Mouse (Mus musculus): Measurements from ENCODE around the gene Cd38.
A peak's percentile ranks its signal among the peaks of the same experiment; 100 is the strongest.

The Cd38 gene

DNA sequence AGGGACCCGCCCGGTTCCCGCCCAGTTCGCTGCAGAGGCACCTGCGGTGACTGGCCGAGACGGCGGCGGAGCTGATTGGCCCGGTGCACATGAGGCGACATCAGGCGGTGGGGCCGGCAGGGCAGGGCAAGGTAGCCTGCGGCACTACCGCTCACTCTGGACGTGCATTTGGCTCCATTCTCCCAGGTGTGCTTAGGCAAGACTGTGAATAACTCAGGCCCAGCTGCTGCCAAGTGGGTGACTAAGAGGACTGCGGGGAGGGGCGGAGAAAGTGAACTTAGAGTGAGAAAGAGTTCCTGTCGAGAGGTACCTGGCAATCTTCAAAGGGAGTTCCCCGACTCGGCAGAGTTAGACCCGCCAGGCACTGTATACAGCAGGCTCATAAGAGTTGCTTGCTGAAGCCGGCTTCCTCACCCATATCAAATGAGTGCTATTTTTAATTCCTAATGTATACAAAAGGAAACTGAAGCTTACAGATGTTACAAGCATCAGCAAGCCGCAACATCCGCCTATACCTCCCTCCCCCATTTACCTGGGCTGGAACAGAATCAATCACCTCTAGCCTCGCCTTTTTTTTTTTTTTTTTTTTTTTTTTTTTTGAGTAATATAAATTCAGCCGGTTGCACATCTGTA is 79.9 kb downstream of the Cd38 start:
- peak; percentile 40 for DNase-seq (ENCODE audit: low read depth)

GRCm38 (mm10) chr5:43948748-43949275 is 80.5 kb downstream of the Cd38 start:
- peak; percentile 79 for DNase-seq (ENCODE audit: low read depth)

GRCm38 (mm10) chr5:43953241-43953640 is 84.9 kb downstream of the Cd38 start:
- peak; percentile 13 for DNase-seq (ENCODE audit: low read depth)

DNA sequence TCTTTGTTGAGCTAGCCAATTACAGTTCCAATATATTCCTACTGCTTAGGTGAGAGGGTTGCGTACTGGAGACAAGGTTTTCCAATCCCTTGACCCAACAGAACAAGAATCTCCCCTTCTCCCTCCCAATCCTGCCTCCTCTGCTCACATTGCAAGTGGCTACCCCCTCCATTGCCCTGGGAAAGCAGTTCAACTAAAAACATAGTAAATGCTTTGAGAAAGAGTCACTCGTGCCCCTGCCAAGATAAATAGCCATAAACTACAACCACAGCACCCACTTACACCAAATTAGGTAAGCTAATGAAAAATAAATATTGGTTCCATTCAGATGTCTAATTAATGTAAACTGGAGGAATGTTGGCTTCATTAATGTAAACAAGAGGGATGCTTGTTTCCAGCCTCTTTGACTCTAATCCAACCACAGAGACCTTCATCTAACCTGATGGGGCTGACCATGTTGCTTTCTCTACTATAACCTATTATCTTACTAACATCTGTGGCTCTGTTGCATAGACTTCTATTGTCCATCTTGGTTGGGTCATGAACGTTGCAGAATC is 91.6 kb downstream of the Cd38 start:
- no peak for DNase-seq (ENCODE audit: low read depth)

- DNase-seq (ENCODE audit: low read depth): no peak
These were observed 92.7 kb downstream of the Cd38 start for GRCm38 (mm10) chr5:43961056-43961455.
